Mouse (Mus musculus): ENCODE results near the gene St6galnac5.

- TF ChIP-seq POLR2A (IDR thresholded peaks at IDR 0.05; ENCODE audit: low read depth, low read length) (no peak), CTCF (IDR thresholded peaks at IDR 0.05; ENCODE audit: extremely low read depth, insufficient read length, insufficient replicate concordance, low read depth, low read length) (no peak)
Observed at GRCm38 (mm10) chr3:152929256-152929787, 52.7 kb downstream of the St6galnac5 start.

Measured in small intestine, adult 2 months (tissue).